Mouse (Mus musculus): ENCODE measurements around the gene Sgf29. TPM values are rescaled to one million over a fixed set of nuclear protein-coding genes. Genes with fewer than 3 reads are reported as not detected.

The Sgf29 gene
- polyA plus RNA-seq, 1 experiment from 2014 or later, result 43.4 TPM

GRCm38 (mm10) chr7:126715679-126716078 is 66.6 kb downstream of the Sgf29 start:
- H3K27ac ChIP-seq, result no peak overlapping the region
- 70% methylated on average over 4 of the region's 4 CpGs for WGBS
- no peak for ATAC-seq (ENCODE audit: insufficient number of reproducible peaks, low FRiP score, low TSS enrichment, low read depth)

GRCm38 (mm10) chr7:126717566-126717965 is 68.5 kb downstream of the Sgf29 start:
- WGBS, result 87% methylated on average over 3 of the region's 3 CpGs
- no peaks in the 10 kb centered on the region for H3K9me3 ChIP-seq
- ATAC-seq (ENCODE audit: insufficient number of reproducible peaks, low FRiP score, low TSS enrichment, low read depth), result no peak

More at GRCm38 (mm10) chr7:126715679-126716078, 66.6 kb downstream of the Sgf29 start:
- H3K4me3 ChIP-seq, result no peak overlapping the region
- no peaks in the 10 kb centered on the region for H3K36me3 ChIP-seq
- no peaks in the 10 kb centered on the region for H3K27me3 ChIP-seq
- no peak overlapping the region for H3K4me2 ChIP-seq
- no peak overlapping the region for H3K9ac ChIP-seq
- H3K9me3 ChIP-seq, result no peaks in the 10 kb centered on the region
- no peaks in the 10 kb centered on the region for H3K4me1 ChIP-seq

GRCm38 (mm10) chr7:126718787-126719337 is 69.8 kb downstream of the Sgf29 start:
- no peak overlapping the region for H3K4me3 ChIP-seq
- no peak overlapping the region for H3K9ac ChIP-seq
- H3K9me3 ChIP-seq, result no peaks in the 10 kb centered on the region; the same call in 1 of the 2 replicates
- ATAC-seq (ENCODE audit: insufficient number of reproducible peaks, low FRiP score, low TSS enrichment, low read depth), result no peak
- no peaks in the 10 kb centered on the region for H3K4me1 ChIP-seq
- H3K27me3 ChIP-seq, result no peaks in the 10 kb centered on the region
- 92% methylated on average over 5 of the region's 5 CpGs for WGBS
- no peak overlapping the region for H3K27ac ChIP-seq
- no peaks in the 10 kb centered on the region for H3K36me3 ChIP-seq
- no peak overlapping the region for H3K4me2 ChIP-seq

More at GRCm38 (mm10) chr7:126717566-126717965, 68.5 kb downstream of the Sgf29 start:
- H3K4me3 ChIP-seq, result no peak overlapping the region
- no peak overlapping the region for H3K9ac ChIP-seq
- no peaks in the 10 kb centered on the region for H3K4me1 ChIP-seq
- H3K27ac ChIP-seq, result no peak overlapping the region
- no peaks in the 10 kb centered on the region for H3K27me3 ChIP-seq
- no peak overlapping the region for H3K4me2 ChIP-seq
- no peaks in the 10 kb centered on the region for H3K36me3 ChIP-seq

GRCm38 (mm10) chr7:126721635-126722034 is 72.5 kb downstream of the Sgf29 start:
- H3K9me3 ChIP-seq, result no peaks in the 10 kb centered on the region; the same call in 1 of the 2 replicates
- H3K27me3 ChIP-seq, result no peaks in the 10 kb centered on the region
- H3K4me3 ChIP-seq, result no peak overlapping the region
- ATAC-seq (ENCODE audit: insufficient number of reproducible peaks, low FRiP score, low TSS enrichment, low read depth), result no peak
- no peaks in the 10 kb centered on the region for H3K36me3 ChIP-seq
- no peak overlapping the region for H3K27ac ChIP-seq
- H3K9ac ChIP-seq, result no peak overlapping the region
- no peaks in the 10 kb centered on the region for H3K4me1 ChIP-seq
- H3K4me2 ChIP-seq, result no peak overlapping the region
- WGBS, result 87% methylated on average over 13 of the region's 13 CpGs

Other genes with a start within 250 kb of the Sgf29 start
- gene Cd19, start 234.4 kb upstream of the Sgf29 start, polyA plus RNA-seq (2015; fragmentation: Nextera tagmentation; extraction: Ambion mirVana), result 0.13 and 0.48 TPM in 2 replicates
- 39.3 and 39.4 TPM in 2 replicates for gene Rabep2, start 220.6 kb upstream of the Sgf29 start, polyA plus RNA-seq (2015; fragmentation: Nextera tagmentation; extraction: Ambion mirVana)
- gene Atp2a1, start 186.2 kb upstream of the Sgf29 start, polyA plus RNA-seq (2015; fragmentation: Nextera tagmentation; extraction: Ambion mirVana), result 82.8 and 290 TPM in 2 replicates
- gene Sh2b1, start 173.9 kb upstream of the Sgf29 start, polyA plus RNA-seq (2015; fragmentation: Nextera tagmentation; extraction: Ambion mirVana), result 51.9 and 53.7 TPM in 2 replicates
- 120 and 130 TPM in 2 replicates for gene Tufm, start 161.9 kb upstream of the Sgf29 start, polyA plus RNA-seq (2015; fragmentation: Nextera tagmentation; extraction: Ambion mirVana)
- 41.9 and 47.0 TPM in 2 replicates for gene Atxn2l, start 145.9 kb upstream of the Sgf29 start, polyA plus RNA-seq (2015; fragmentation: Nextera tagmentation; extraction: Ambion mirVana)
- 173 and 191 TPM in 2 replicates for gene Eif3c, start 82.9 kb upstream of the Sgf29 start, polyA plus RNA-seq (2015; fragmentation: Nextera tagmentation; extraction: Ambion mirVana)
- gene Apobr, start 64.4 kb upstream of the Sgf29 start, polyA plus RNA-seq (2015; fragmentation: Nextera tagmentation; extraction: Ambion mirVana), result 0.79 and 1.9 TPM in 2 replicates
- 32.7 and 37.7 TPM in 2 replicates for gene Cln3, start 63.5 kb upstream of the Sgf29 start, polyA plus RNA-seq (2015; fragmentation: Nextera tagmentation; extraction: Ambion mirVana)
- not detected in 2 replicates for gene Il27, start 54.4 kb upstream of the Sgf29 start, polyA plus RNA-seq (2015; fragmentation: Nextera tagmentation; extraction: Ambion mirVana)
- 29.8 and 41.9 TPM in 2 replicates for gene Nupr1, start 18.4 kb upstream of the Sgf29 start, polyA plus RNA-seq (2015; fragmentation: Nextera tagmentation; extraction: Ambion mirVana)
- 12.2 and 17.5 TPM in 2 replicates for gene Sult1a1, start 27.1 kb downstream of the Sgf29 start, polyA plus RNA-seq (2015; fragmentation: Nextera tagmentation; extraction: Ambion mirVana)
- 109 and 131 TPM in 2 replicates for gene Bola2, start 46.1 kb downstream of the Sgf29 start, polyA plus RNA-seq (2015; fragmentation: Nextera tagmentation; extraction: Ambion mirVana)
- 10.5 and 12.3 TPM in 2 replicates for gene Slx1b, start 46.5 kb downstream of the Sgf29 start, polyA plus RNA-seq (2015; fragmentation: Nextera tagmentation; extraction: Ambion mirVana)
- 44.5 and 46.5 TPM in 2 replicates for gene Coro1a, start 58.5 kb downstream of the Sgf29 start, polyA plus RNA-seq (2015; fragmentation: Nextera tagmentation; extraction: Ambion mirVana)
- gene Mapk3, start 110.3 kb downstream of the Sgf29 start, polyA plus RNA-seq (2015; fragmentation: Nextera tagmentation; extraction: Ambion mirVana), result 65.2 and 68.3 TPM in 2 replicates
- 16.8 and 17.7 TPM in 2 replicates for gene Gdpd3, start 117.0 kb downstream of the Sgf29 start, polyA plus RNA-seq (2015; fragmentation: Nextera tagmentation; extraction: Ambion mirVana)
- gene Ypel3, start 127.6 kb downstream of the Sgf29 start, polyA plus RNA-seq (2015; fragmentation: Nextera tagmentation; extraction: Ambion mirVana), result 117 and 122 TPM in 2 replicates
- gene Tbx6, start 132.2 kb downstream of the Sgf29 start, polyA plus RNA-seq (2015; fragmentation: Nextera tagmentation; extraction: Ambion mirVana), result 0.37 and 0.46 TPM in 2 replicates
- gene Ppp4c, start 143.2 kb downstream of the Sgf29 start, polyA plus RNA-seq (2015; fragmentation: Nextera tagmentation; extraction: Ambion mirVana), result 212 and 227 TPM in 2 replicates
- gene Fam57b, start 148.4 kb downstream of the Sgf29 start, polyA plus RNA-seq (2015; fragmentation: Nextera tagmentation; extraction: Ambion mirVana), result 0.22 and 0.56 TPM in 2 replicates
- gene 4930451I11Rik, start 182.3 kb downstream of the Sgf29 start, polyA plus RNA-seq (2015; fragmentation: Nextera tagmentation; extraction: Ambion mirVana), result not detected in 2 replicates
- gene Doc2a, start 198.1 kb downstream of the Sgf29 start, polyA plus RNA-seq (2015; fragmentation: Nextera tagmentation; extraction: Ambion mirVana), result 0.57 and 0.82 TPM in 2 replicates
- 26.7 and 30.1 TPM in 2 replicates for gene Hirip3, start 212.7 kb downstream of the Sgf29 start, polyA plus RNA-seq (2015; fragmentation: Nextera tagmentation; extraction: Ambion mirVana)
- 80.7 and 82.1 TPM in 2 replicates for gene Ino80e, start 213.1 kb downstream of the Sgf29 start, polyA plus RNA-seq (2015; fragmentation: Nextera tagmentation; extraction: Ambion mirVana)
- gene Taok2, start 235.4 kb downstream of the Sgf29 start, polyA plus RNA-seq (2015; fragmentation: Nextera tagmentation; extraction: Ambion mirVana), result 40.9 and 46.3 TPM in 2 replicates

Measured in limb, embryonic 15.5 days (tissue).